Comparison of ENCODE assay signal across 8 mouse cellular contexts in the genomic region with DNA sequence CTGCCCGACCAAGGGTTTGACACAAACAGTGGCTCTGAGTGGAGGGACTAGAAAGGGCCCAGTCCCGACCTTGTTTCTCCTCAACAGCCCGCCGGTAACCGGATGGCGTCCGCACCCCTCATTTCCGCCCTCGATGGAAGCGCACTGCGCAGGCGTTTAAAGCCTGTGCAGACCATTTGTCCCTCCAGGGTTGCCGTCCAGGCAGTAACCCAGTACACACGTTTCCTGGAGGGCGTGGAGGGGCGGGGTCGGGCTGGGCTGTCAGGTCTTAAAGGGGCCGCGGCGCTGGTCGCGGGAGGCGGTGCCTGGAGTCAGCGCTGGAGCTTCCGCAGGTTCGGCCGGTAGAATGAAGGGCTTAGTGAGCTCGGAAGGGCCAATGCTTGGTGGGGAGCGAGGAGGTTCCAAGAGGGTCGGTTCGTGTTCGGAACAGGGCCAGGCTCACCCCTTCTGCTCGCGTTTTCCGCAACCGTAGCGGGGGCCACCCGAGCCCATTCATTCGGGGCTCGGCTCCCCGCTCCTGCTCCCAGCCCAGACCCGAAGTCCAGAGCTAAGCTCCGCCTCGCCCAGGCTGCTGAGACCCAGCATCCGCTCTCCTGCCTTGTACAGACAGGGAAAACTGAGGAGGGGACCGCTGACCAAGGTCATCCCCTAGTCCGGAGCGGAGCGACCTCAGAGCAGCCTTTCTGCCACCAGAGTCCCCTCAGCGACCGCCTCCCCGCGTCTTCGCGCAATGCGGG. TPM values are rescaled to one million over a fixed set of nuclear protein-coding genes. Genes with fewer than 3 reads are reported as not detected.
DNase-seq lines count a peak whose midpoint lies in the region; ATAC-seq lines count a peak whose summit lies in the region.

Gale (plus strand) TSS at position 271 of the 737 bp plus-strand sequence.

- H3K4me3 ChIP-seq in hindbrain, embryonic 10.5 days: peak within 1 kb of the TSS; percentile 78

- H3K36me3 ChIP-seq in hindbrain, embryonic 10.5 days: peaks cover 55% of the 10 kb centered on the region

- under 1% methylated on average over 56 of the region's 56 CpGs for WGBS in hindbrain, embryonic 10.5 days

- H3K9me3 ChIP-seq in hindbrain, embryonic 10.5 days: no peaks in the 10 kb centered on the region

- H3K27ac ChIP-seq in hindbrain, embryonic 10.5 days: peak within 1 kb of the TSS; percentile 88

- peak; percentile 74 for ATAC-seq in frontal cortex, adult (ENCODE audit: low TSS enrichment)

- peak; percentile 98 for DNase-seq in Muller cell, postnatal 12 days (ENCODE audit: inconsistent ontology term)
- DNase-seq in cerebellum, adult 9-10 months: peak; percentile 92
- peak; percentile 97 for DNase-seq in hindbrain, embryonic 10.5 days (ENCODE audit: low spot score)
- peak; percentile 88 to 94 for DNase-seq in layer of hippocampus, postnatal 14 days (ENCODE audit: low spot score in 2 of 2)
- peak; percentile 94 for DNase-seq in lung, postnatal 14 days
- DNase-seq in retina, adult 2 months (ENCODE audit: low read depth, low spot score): peak; percentile 91
- DNase-seq in thymus, postnatal 36 days: peak; percentile 95 to 96

- H3K27me3 ChIP-seq in hindbrain, embryonic 10.5 days (ENCODE audit: insufficient read depth, poor library complexity, severe bottlenecking): no peaks in the 10 kb centered on the region

- peaks cover 34% of the 10 kb centered on the region for H3K4me1 ChIP-seq in hindbrain, embryonic 10.5 days (replicated peaks)

RNA-seq across cellular contexts. Expression of gene Gale, which starts in this region (rescaled TPM):
- 48.5 and 49.7 TPM in 2 replicates for polyA plus RNA-seq in hindbrain, embryonic 10.5 days (2016; fragmentation: Nextera tagmentation; extraction: Ambion mirVana)
- total RNA-seq in layer of hippocampus, postnatal 14 days (2021): 10 to 100 TPM; 26.9 to 29.0 TPM

Comparison
In these comparisons a context has a peak if more than half of its experiments do, and no peak if none do; other contexts are left out.
1. Peak in every context shown above with its lines: DNase-seq, ATAC-seq, H3K4me3 ChIP-seq and H3K27ac ChIP-seq.